Mouse (Mus musculus): Measurements from ENCODE around the gene Aif1l.

Aif1l gene

DNA sequence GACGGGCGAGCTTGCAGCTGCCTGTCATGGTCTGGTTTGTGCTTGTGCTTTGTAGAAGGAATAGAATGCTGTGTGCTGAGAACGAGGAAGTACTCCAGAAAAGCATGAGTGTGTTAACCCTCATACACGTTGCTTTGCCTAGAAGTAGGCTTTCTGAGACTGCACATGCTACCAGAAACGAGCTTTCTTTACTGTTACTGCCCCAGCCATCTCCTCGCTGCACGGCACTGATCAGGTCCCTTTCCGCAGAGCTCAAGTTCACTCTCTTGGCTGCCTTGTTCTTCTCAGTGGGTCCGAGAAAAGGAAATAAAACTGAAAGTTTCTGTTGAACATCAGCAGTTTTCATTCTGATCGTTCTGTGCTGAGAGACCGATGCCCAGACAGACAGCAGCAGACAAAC lies 58.8 kb downstream of the Aif1l start:
- DNase-seq (ENCODE audit: low read depth, low spot score), result no peak

DNA sequence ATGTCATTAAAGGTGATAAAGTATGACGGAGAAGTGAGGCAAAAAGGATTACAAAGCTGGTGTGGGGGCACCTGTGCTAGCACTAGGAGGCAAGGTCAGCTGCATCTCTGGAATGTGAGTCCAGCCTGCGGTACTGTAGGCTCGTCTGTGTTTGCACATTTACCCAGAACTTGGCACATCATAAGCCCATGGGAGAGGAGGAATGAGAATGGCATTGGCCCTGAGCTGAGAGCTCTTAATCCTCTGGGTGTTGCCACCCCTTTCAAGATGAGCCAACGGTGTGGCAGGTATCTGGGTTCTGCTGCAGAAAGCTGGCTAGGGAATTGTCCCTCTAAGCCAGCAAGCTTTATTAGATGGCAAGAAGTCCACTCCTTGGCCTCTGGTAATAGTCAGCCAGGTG lies 69.8 kb downstream of the Aif1l start:
- no peak for DNase-seq (ENCODE audit: low read depth, low spot score)

DNA sequence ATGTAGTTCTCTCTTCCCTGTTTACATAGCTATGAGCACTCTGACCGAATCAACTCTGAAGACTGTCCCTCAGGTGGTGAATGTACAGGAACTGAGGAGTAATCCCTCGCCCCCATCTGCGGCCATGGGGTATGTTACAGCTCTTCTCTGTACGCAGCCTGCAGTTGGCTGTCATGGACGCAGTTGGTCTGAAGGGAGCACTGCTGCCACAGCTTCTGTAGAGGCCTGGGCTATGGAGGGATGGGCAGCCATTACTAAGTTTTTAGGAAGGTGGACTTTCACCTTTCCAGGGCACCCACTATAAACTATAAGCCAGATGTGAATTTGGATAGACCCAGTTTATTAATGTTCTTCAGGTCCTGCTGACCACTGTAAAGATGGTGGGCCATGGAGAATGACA lies 70.3 kb downstream of the Aif1l start:
- peak; percentile 47 for DNase-seq (ENCODE audit: low read depth, low spot score)
